Mouse (Mus musculus) telencephalon, adult 2 months (tissue): ENCODE measurements around the gene Egln1.
A peak's percentile ranks its signal among the peaks of the same experiment; 100 is the strongest.

ENCODE experiments used
- DNase-seq: peaks from one replicate; pipeline ENCODE4 v3.0.0-alpha.2; 2011; ENCODE audit warnings: low read depth, low spot score

The Egln1 gene

GRCm38 (mm10) chr8:124949209-124950068 is at the start of gene Egln1:
Gene Egln1, minus strand, starts transcription at chr8:124949324.
- peak; percentile 55 for DNase-seq

GRCm38 (mm10) chr8:124995776-124996175 is 46.7 kb upstream of the Egln1 start:
- DNase-seq = no peak

- no peak for DNase-seq
Observed at GRCm38 (mm10) chr8:124991668-124991926, 42.5 kb upstream of the Egln1 start.

- DNase-seq = no peak
Observed at GRCm38 (mm10) chr8:124990923-124991667, 42.0 kb upstream of the Egln1 start.

- DNase-seq = no peak
Observed at GRCm38 (mm10) chr8:124980828-124981227, 31.7 kb upstream of the Egln1 start.

- no peak for DNase-seq
Observed at GRCm38 (mm10) chr8:124980036-124980435, 30.9 kb upstream of the Egln1 start.

GRCm38 (mm10) chr8:124978026-124978425 is 28.9 kb upstream of the Egln1 start:
- DNase-seq = no peak

GRCm38 (mm10) chr8:124976211-124976610 is 27.1 kb upstream of the Egln1 start:
- no peak for DNase-seq

GRCm38 (mm10) chr8:124974254-124974653 is 25.1 kb upstream of the Egln1 start:
- DNase-seq = no peak

GRCm38 (mm10) chr8:124973221-124973620 is 24.1 kb upstream of the Egln1 start:
- no peak for DNase-seq

- DNase-seq = no peak
Observed at GRCm38 (mm10) chr8:124970312-124970933, 21.3 kb upstream of the Egln1 start.

GRCm38 (mm10) chr8:124964966-124965365 is 15.8 kb upstream of the Egln1 start:
- DNase-seq = no peak

- DNase-seq = no peak
Observed at GRCm38 (mm10) chr8:124963246-124963645, 14.1 kb upstream of the Egln1 start.

- DNase-seq = no peak
Observed at GRCm38 (mm10) chr8:124960226-124960880, 11.2 kb upstream of the Egln1 start.

- DNase-seq = no peak
Observed at GRCm38 (mm10) chr8:124959462-124960225, 10.5 kb upstream of the Egln1 start.

- no peak for DNase-seq
Observed at GRCm38 (mm10) chr8:124954572-124955082, 5.5 kb upstream of the Egln1 start.

GRCm38 (mm10) chr8:124953188-124953587 is 4.1 kb upstream of the Egln1 start:
- DNase-seq = no peak

- DNase-seq = no peak
Observed at GRCm38 (mm10) chr8:124950865-124951264, 1.7 kb upstream of the Egln1 start.

- no peak for DNase-seq
Observed at GRCm38 (mm10) chr8:124950069-124950456, 939 bp upstream of the Egln1 start.

GRCm38 (mm10) chr8:124948733-124949111 is 402 bp downstream of the Egln1 start:
- no peak for DNase-seq
